Comparison of ENCODE assay signal across 8 mouse cellular contexts in genomic region chr11:88864458-88865197, GRCm38 (mm10). TPM values are rescaled to one million over a fixed set of nuclear protein-coding genes. Genes with fewer than 3 reads are reported as not detected.
DNase-seq lines count a peak whose midpoint lies in the region; ATAC-seq and TF ChIP-seq lines count a peak whose summit lies in the region.

Akap1 (minus strand) TSS chr11:88864586.

- H3K27me3 ChIP-seq in forebrain, embryonic 11.5 days (ENCODE audit: control insufficient read depth, insufficient read depth, low read length): no peaks in the 10 kb centered on the region
- no peaks in the 10 kb centered on the region for H3K27me3 ChIP-seq in heart, embryonic 16.5 days (ENCODE audit: control insufficient read depth, insufficient read depth, low read length)
- H3K27me3 ChIP-seq in liver, embryonic 15.5 days: peaks cover 20% of the 10 kb centered on the region
- no peaks in the 10 kb centered on the region for H3K27me3 ChIP-seq in neural tube, embryonic 12.5 days (replicated peaks)
- no peaks in the 10 kb centered on the region for H3K27me3 ChIP-seq in testis, adult 2 months (ENCODE audit: control insufficient read depth, insufficient read depth, low read length)

- H3K4me1 ChIP-seq in forebrain, embryonic 11.5 days (replicated peaks; ENCODE audit: control insufficient read depth, insufficient read depth, low read length): peaks cover 8% of the 10 kb centered on the region; the same call in 1 of the 2 replicates
- H3K4me1 ChIP-seq in heart, embryonic 16.5 days (ENCODE audit: control insufficient read depth, insufficient read depth, low read length): peaks cover 30% of the 10 kb centered on the region
- H3K4me1 ChIP-seq in liver, embryonic 15.5 days (replicated peaks): peaks cover 38% of the 10 kb centered on the region
- H3K4me1 ChIP-seq in neural tube, embryonic 12.5 days: peaks cover 19% of the 10 kb centered on the region
- H3K4me1 ChIP-seq in testis, adult 2 months (ENCODE audit: control insufficient read depth, insufficient read depth, low read length): peaks cover 11% of the 10 kb centered on the region

- peak; percentile 84 for TF ChIP-seq POLR2A in testis, adult 2 months (IDR thresholded peaks at IDR 0.05; ENCODE audit: control insufficient read depth, low read depth, low read length)

- H3K4me3 ChIP-seq in forebrain, embryonic 11.5 days (ENCODE audit: low read depth, low read length): peak within 1 kb of the TSS; percentile 66
- H3K4me3 ChIP-seq in heart, embryonic 16.5 days (ENCODE audit: low read length): peak within 1 kb of the TSS; percentile 94
- H3K4me3 ChIP-seq in liver, embryonic 15.5 days (replicated peaks): peak within 1 kb of the TSS; percentile 64
- peak within 1 kb of the TSS; percentile 74 for H3K4me3 ChIP-seq in neural tube, embryonic 12.5 days
- peak within 1 kb of the TSS; percentile 86 for H3K4me3 ChIP-seq in testis, adult 2 months (ENCODE audit: control insufficient read depth, low read depth, low read length)

- no peaks in the 10 kb centered on the region for H3K36me3 ChIP-seq in forebrain, embryonic 11.5 days (ENCODE audit: control insufficient read depth, insufficient read depth, low read length)
- no peaks in the 10 kb centered on the region for H3K36me3 ChIP-seq in heart, embryonic 16.5 days (ENCODE audit: control insufficient read depth, insufficient read depth)
- H3K36me3 ChIP-seq in liver, embryonic 15.5 days (replicated peaks): no peaks in the 10 kb centered on the region
- H3K36me3 ChIP-seq in neural tube, embryonic 12.5 days: no peaks in the 10 kb centered on the region
- H3K36me3 ChIP-seq in testis, adult 2 months (ENCODE audit: control insufficient read depth, insufficient read depth, low read length): no peaks in the 10 kb centered on the region

- H3K27ac ChIP-seq in forebrain, embryonic 11.5 days (ENCODE audit: low read depth, low read length): peak within 1 kb of the TSS; percentile 31; the same call in 1 of the 2 replicates
- H3K27ac ChIP-seq in heart, embryonic 16.5 days (ENCODE audit: low read length): peak within 1 kb of the TSS; percentile 92
- H3K27ac ChIP-seq in liver, embryonic 15.5 days (replicated peaks): peak within 1 kb of the TSS; percentile 66
- peak within 1 kb of the TSS; percentile 74 for H3K27ac ChIP-seq in neural tube, embryonic 12.5 days
- peak within 1 kb of the TSS; percentile 77 for H3K27ac ChIP-seq in testis, adult 2 months (ENCODE audit: control insufficient read depth, insufficient read depth, low read depth, low read length)

- TF ChIP-seq CTCF in testis, adult 2 months (IDR thresholded peaks at IDR 0.05; ENCODE audit: control insufficient read depth, insufficient read depth, insufficient replicate concordance, low read depth, low read length): no peak

- WGBS in forebrain, embryonic 11.5 days: 2% methylated on average over 53 of the region's 60 CpGs
- 2% methylated on average over 60 of the region's 60 CpGs for WGBS in heart, embryonic 16.5 days
- 2% methylated on average over 60 of the region's 60 CpGs for WGBS in liver, embryonic 15.5 days (ENCODE audit: insufficient replicate concordance)
- WGBS in neural tube, embryonic 12.5 days: 2% methylated on average over 60 of the region's 60 CpGs

- ATAC-seq in forebrain, embryonic 11.5 days (replicated peaks; ENCODE audit: low FRiP score): peak; percentile 98
- peak; percentile 96 for ATAC-seq in heart, embryonic 16.5 days (replicated peaks; ENCODE audit: extremely low read depth, insufficient read depth, low FRiP score)
- peak; percentile 90 for ATAC-seq in liver, embryonic 15.5 days (ENCODE audit: insufficient read depth)
- ATAC-seq in neural tube, embryonic 12.5 days (ENCODE audit: low FRiP score, low read depth): peak; percentile 98

- H3K9me3 ChIP-seq in forebrain, embryonic 11.5 days (ENCODE audit: control insufficient read depth, low read length): no peaks in the 10 kb centered on the region
- H3K9me3 ChIP-seq in heart, embryonic 16.5 days (replicated peaks; ENCODE audit: control insufficient read depth, low read length): no peaks in the 10 kb centered on the region
- no peaks in the 10 kb centered on the region for H3K9me3 ChIP-seq in liver, embryonic 15.5 days (replicated peaks)
- H3K9me3 ChIP-seq in neural tube, embryonic 12.5 days: no peaks in the 10 kb centered on the region

- H3K9ac ChIP-seq in forebrain, embryonic 11.5 days (ENCODE audit: low read length): peak within 1 kb of the TSS; percentile 83
- H3K9ac ChIP-seq in heart, embryonic 16.5 days (ENCODE audit: low read length): peak within 1 kb of the TSS; percentile 93
- peak within 1 kb of the TSS; percentile 53 for H3K9ac ChIP-seq in liver, embryonic 15.5 days
- H3K9ac ChIP-seq in neural tube, embryonic 12.5 days: peak within 1 kb of the TSS; percentile 79

- peak; percentile 71 to 82 for DNase-seq in CD8-positive naive resting alpha-beta T cell, adult 2 months (ENCODE audit: low read depth in 2 of 2, low spot score in 2 of 2)
- DNase-seq in c-Kit-positive CD71-negative TER-119-negative erythroid progenitor cells, embryonic 14.5 days (ENCODE audit: low read depth): peak; percentile 93
- peak; percentile 99 for DNase-seq in forebrain, embryonic 11.5 days (ENCODE audit: low spot score)
- peak; percentile 98 for DNase-seq in kidney, postnatal 36 days

- H3K4me2 ChIP-seq in forebrain, embryonic 11.5 days (ENCODE audit: low read depth, low read length, severe bottlenecking): peak within 1 kb of the TSS; percentile 93
- H3K4me2 ChIP-seq in heart, embryonic 16.5 days (ENCODE audit: low read depth, low read length): peak within 1 kb of the TSS; percentile 88
- H3K4me2 ChIP-seq in liver, embryonic 15.5 days: peak within 1 kb of the TSS; percentile 97
- H3K4me2 ChIP-seq in neural tube, embryonic 12.5 days (replicated peaks): peak within 1 kb of the TSS; percentile 97

RNA-seq across cellular contexts. Expression of gene Akap1, which starts in this region (rescaled TPM):
- polyA plus RNA-seq in forebrain, embryonic 11.5 days (2014; fragmentation: Nextera tagmentation; extraction: Ambion mirVana): 15.5 and 16.1 TPM in 2 replicates
- 58.0 and 64.4 TPM in 2 replicates for polyA plus RNA-seq in heart, embryonic 16.5 days (2015; fragmentation: Nextera tagmentation; extraction: Ambion mirVana)
- polyA plus RNA-seq in liver, embryonic 15.5 days (2015; fragmentation: Nextera tagmentation; extraction: Ambion mirVana): 8.7 and 9.7 TPM in 2 replicates
- polyA plus RNA-seq in neural tube, embryonic 12.5 days (2016; fragmentation: Nextera tagmentation; extraction: Ambion mirVana): 23.7 and 24.0 TPM in 2 replicates
- 535 and 558 TPM in 2 replicates for polyA plus RNA-seq in testis, adult 2 months (2012; rRNA removed)

Comparison
In these comparisons a context has a peak if more than half of its experiments do, and no peak if none do; other contexts are left out.
1. Peak in every context shown above with its lines: DNase-seq, ATAC-seq, H3K4me3 ChIP-seq and H3K27ac ChIP-seq.
2. H3K27ac ChIP-seq: peak in every context shown above with its lines; median percentile 92 in heart, embryonic 16.5 days; 77 in testis, adult 2 months; 74 in neural tube, embryonic 12.5 days; 66 in liver, embryonic 15.5 days; 31 in forebrain, embryonic 11.5 days.